Mouse (Mus musculus): ENCODE measurements at regions not wholly inside any gene's neighbourhood (a gene's known extent, or its start where the extent isn't known, plus 50 kb on each side); places are given as distances from the start of the nearest gene placed in this dataset.
A peak's percentile ranks its signal among the peaks of the same experiment; 100 is the strongest.

- Histone ChIP-seq H3K27me3 (ENCODE audit: control insufficient read depth, insufficient read depth, low read length) (no peaks in the 10 kb centered on the region), H3K9ac (ENCODE audit: low read depth, low read length) (no peak overlapping the region), H3K79me2 (replicated peaks; ENCODE audit: control insufficient read depth, insufficient read depth, low read length) (no peaks in the 10 kb centered on the region), H3K4me1 (ENCODE audit: control insufficient read depth, insufficient read depth, low read length) (no peaks in the 10 kb centered on the region; the same call in 1 of the 2 replicates), H3K4me3 (no peak overlapping the region), H3K27ac (no peak overlapping the region), H3K36me3 (ENCODE audit: control insufficient read depth, insufficient read depth, low read length) (no peaks in the 10 kb centered on the region)
- TF ChIP-seq POLR2A (IDR thresholded peaks at IDR 0.05; ENCODE audit: insufficient read depth, low read depth, low read length), result no peak
- TF ChIP-seq CTCF (IDR thresholded peaks at IDR 0.05), result no peak
- TF ChIP-seq EP300 (IDR thresholded peaks at IDR 0.05; ENCODE audit: insufficient read depth, low read depth, low read length), result no peak
- intact Hi-C loops (cut with DNase I), result no loop called here
- 80% methylated on average over 4 of the region's 4 CpGs for WGBS
- DNase-seq, result no peak
These were observed 217.7 kb downstream of the Lrfn2 start for GRCm38 (mm10) chr17:49149896-49150295.

- WGBS, result 53% methylated on average over 3 of the region's 3 CpGs
- peak; percentile 27 to 31 for DNase-seq
- no peak for TF ChIP-seq POLR2A (IDR thresholded peaks at IDR 0.05; ENCODE audit: insufficient read depth, low read depth, low read length)
- no peak for TF ChIP-seq EP300 (IDR thresholded peaks at IDR 0.05; ENCODE audit: insufficient read depth, low read depth, low read length)
- no peak for TF ChIP-seq CTCF (IDR thresholded peaks at IDR 0.05)
- H3K4me1 ChIP-seq (ENCODE audit: control insufficient read depth, insufficient read depth, low read length), result no peaks in the 10 kb centered on the region; the same call in 1 of the 2 replicates
- intact Hi-C loops (cut with DNase I), result no loop called here
- no peak overlapping the region for H3K4me3 ChIP-seq
- H3K9ac ChIP-seq (ENCODE audit: low read depth, low read length), result no peak overlapping the region
- H3K27ac ChIP-seq, result no peak overlapping the region
- no peaks in the 10 kb centered on the region for H3K36me3 ChIP-seq (ENCODE audit: control insufficient read depth, insufficient read depth, low read length)
- no peaks in the 10 kb centered on the region for H3K79me2 ChIP-seq (replicated peaks; ENCODE audit: control insufficient read depth, insufficient read depth, low read length)
- H3K27me3 ChIP-seq (ENCODE audit: control insufficient read depth, insufficient read depth, low read length), result no peaks in the 10 kb centered on the region
These were observed 218.8 kb downstream of the Lrfn2 start for GRCm38 (mm10) chr17:49150971-49151422.

- TF ChIP-seq POLR2A (IDR thresholded peaks at IDR 0.05; ENCODE audit: insufficient read depth, low read depth, low read length), result no peak
- TF ChIP-seq CTCF (IDR thresholded peaks at IDR 0.05), result peak; percentile 49
- TF ChIP-seq EP300 (IDR thresholded peaks at IDR 0.05; ENCODE audit: insufficient read depth, low read depth, low read length), result 0 out of 2 replicates have a peak, but pooled peaks have one; percentile 59
- intact Hi-C loops (cut with DNase I), result no loop called here
- Histone ChIP-seq H3K27ac (no peak overlapping the region; the same call in 1 of the 2 replicates), H3K9ac (ENCODE audit: low read depth, low read length) (no peak overlapping the region), H3K36me3 (ENCODE audit: control insufficient read depth, insufficient read depth, low read length) (no peaks in the 10 kb centered on the region), H3K4me1 (ENCODE audit: control insufficient read depth, insufficient read depth, low read length) (no peaks in the 10 kb centered on the region; the same call in 1 of the 2 replicates), H3K27me3 (ENCODE audit: control insufficient read depth, insufficient read depth, low read length) (no peaks in the 10 kb centered on the region), H3K4me3 (no peak overlapping the region), H3K79me2 (replicated peaks; ENCODE audit: control insufficient read depth, insufficient read depth, low read length) (no peaks in the 10 kb centered on the region)
- peak; percentile 37 to 71 for DNase-seq
- WGBS, result 55% methylated on average over 9 of the region's 9 CpGs
These were observed 221.8 kb downstream of the Lrfn2 start for GRCm38 (mm10) chr17:49153994-49154393.

- no peaks in the 10 kb centered on the region for H3K79me2 ChIP-seq (replicated peaks; ENCODE audit: control insufficient read depth, insufficient read depth, low read length)
- DNase-seq, result no peak
- H3K36me3 ChIP-seq (ENCODE audit: control insufficient read depth, insufficient read depth, low read length), result no peaks in the 10 kb centered on the region
- no peak for TF ChIP-seq EP300 (IDR thresholded peaks at IDR 0.05; ENCODE audit: insufficient read depth, low read depth, low read length)
- TF ChIP-seq CTCF (IDR thresholded peaks at IDR 0.05), result no peak
- TF ChIP-seq POLR2A (IDR thresholded peaks at IDR 0.05; ENCODE audit: insufficient read depth, low read depth, low read length), result no peak
- intact Hi-C loops (cut with DNase I), result no loop called here
- H3K27ac ChIP-seq, result no peak overlapping the region
- WGBS, result 82% methylated on average over 9 of the region's 9 CpGs
- H3K4me1 ChIP-seq (ENCODE audit: control insufficient read depth, insufficient read depth, low read length), result no peaks in the 10 kb centered on the region; the same call in 1 of the 2 replicates
- H3K9ac ChIP-seq (ENCODE audit: low read depth, low read length), result no peak overlapping the region
- H3K4me3 ChIP-seq, result no peak overlapping the region
- no peaks in the 10 kb centered on the region for H3K27me3 ChIP-seq (ENCODE audit: control insufficient read depth, insufficient read depth, low read length)
These were observed 222.9 kb downstream of the Lrfn2 start for GRCm38 (mm10) chr17:49155001-49155515.

GRCm38 (mm10) chr17:49157586-49157985 is 225.4 kb downstream of the Lrfn2 start:
- intact Hi-C loops (cut with DNase I), result no loop called here
- H3K27me3 ChIP-seq (ENCODE audit: control insufficient read depth, insufficient read depth, low read length), result no peaks in the 10 kb centered on the region
- 69% methylated on average over 2 of the region's 2 CpGs for WGBS
- no peak overlapping the region for H3K4me3 ChIP-seq
- H3K36me3 ChIP-seq (ENCODE audit: control insufficient read depth, insufficient read depth, low read length), result no peaks in the 10 kb centered on the region
- H3K4me1 ChIP-seq (ENCODE audit: control insufficient read depth, insufficient read depth, low read length), result no peaks in the 10 kb centered on the region; the same call in 1 of the 2 replicates
- no peak for TF ChIP-seq EP300 (IDR thresholded peaks at IDR 0.05; ENCODE audit: insufficient read depth, low read depth, low read length)
- TF ChIP-seq POLR2A (IDR thresholded peaks at IDR 0.05; ENCODE audit: insufficient read depth, low read depth, low read length), result no peak
- TF ChIP-seq CTCF (IDR thresholded peaks at IDR 0.05), result no peak
- no peak for DNase-seq
- H3K9ac ChIP-seq (ENCODE audit: low read depth, low read length), result no peak overlapping the region
- no peak overlapping the region for H3K27ac ChIP-seq
- H3K79me2 ChIP-seq (replicated peaks; ENCODE audit: control insufficient read depth, insufficient read depth, low read length), result no peaks in the 10 kb centered on the region

- Histone ChIP-seq H3K4me1 (ENCODE audit: control insufficient read depth, insufficient read depth, low read length) (no peaks in the 10 kb centered on the region), H3K27me3 (ENCODE audit: control insufficient read depth, insufficient read depth, low read length) (peaks cover 5% of the 10 kb centered on the region; the same call in 1 of the 2 replicates), H3K9ac (ENCODE audit: low read depth, low read length) (no peak overlapping the region), H3K27ac (no peak overlapping the region), H3K36me3 (ENCODE audit: control insufficient read depth, insufficient read depth, low read length) (no peaks in the 10 kb centered on the region), H3K79me2 (replicated peaks; ENCODE audit: control insufficient read depth, insufficient read depth, low read length) (no peaks in the 10 kb centered on the region), H3K4me3 (no peak overlapping the region)
- peak; percentile 29 to 45 for DNase-seq
- TF ChIP-seq POLR2A (IDR thresholded peaks at IDR 0.05; ENCODE audit: insufficient read depth, low read depth, low read length) (no peak), EP300 (IDR thresholded peaks at IDR 0.05; ENCODE audit: insufficient read depth, low read depth, low read length) (no peak), CTCF (IDR thresholded peaks at IDR 0.05) (no peak)
- intact Hi-C loops (cut with DNase I), result loop anchor here (10.0 kb wide), 1 partner anchor 707 kb away; no protein-coding TSS in a partner anchor
- WGBS, result 5% methylated on average over 20 of the region's 20 CpGs
These were observed 239.3 kb downstream of the Lrfn2 start for GRCm38 (mm10) chr17:49171252-49172047.
